Mouse (Mus musculus): Measurements from ENCODE around the gene Psmg1. TPM values are rescaled to one million over a fixed set of nuclear protein-coding genes. Genes with fewer than 3 reads are reported as not detected.
"Not testable (repeated sequence)": the region's sequence is repeated elsewhere in the genome, so short reads cannot be mapped to it uniquely, and the experiment has no call there.

The Psmg1 gene
- total RNA-seq (2015; ENCODE audit: low replicate concordance) (12.3 and 21.3 TPM in 2 replicates), total RNA-seq (2017; ENCODE audit: low replicate concordance) (5.1 and 10.3 TPM in 2 replicates)

DNA sequence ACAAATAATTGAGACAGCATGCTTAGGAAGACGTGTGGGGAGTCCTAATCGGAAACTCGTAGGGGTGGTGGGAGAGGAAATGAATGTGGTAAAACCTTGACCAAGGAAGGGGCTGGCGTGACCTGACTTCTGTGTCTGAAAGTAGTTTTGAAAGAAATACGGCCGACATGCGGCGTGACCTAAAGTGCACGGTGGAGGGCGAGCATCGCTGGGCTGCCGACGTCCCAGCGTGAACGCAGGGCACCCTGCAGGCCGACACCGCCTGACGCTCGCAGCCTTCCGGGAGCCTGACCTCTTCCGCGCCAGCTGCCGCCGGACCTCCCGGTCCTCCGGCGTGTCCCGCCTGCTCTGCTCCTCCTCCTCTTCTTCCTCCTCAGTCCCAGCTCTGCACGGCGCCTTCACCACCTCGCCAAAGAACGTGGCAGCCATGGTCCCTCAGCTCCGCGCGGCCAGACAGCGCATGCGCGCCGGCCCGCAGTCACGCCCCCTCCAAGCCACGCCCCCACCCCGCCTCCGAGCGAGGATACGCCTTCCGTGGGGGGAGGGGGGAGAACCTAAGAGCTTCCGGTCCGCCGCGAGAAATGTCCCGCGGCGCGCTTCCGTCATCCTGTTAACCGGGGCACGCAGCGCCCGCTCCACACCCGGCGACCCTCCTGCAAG lies at the start of gene Psmg1:
TSS of gene Psmg1 (minus strand) at position 499 of the 660 bp plus-strand sequence.
- ATAC-seq (replicated peaks; ENCODE audit: low FRiP score, poor library complexity, severe bottlenecking), result peak; percentile 94

DNA sequence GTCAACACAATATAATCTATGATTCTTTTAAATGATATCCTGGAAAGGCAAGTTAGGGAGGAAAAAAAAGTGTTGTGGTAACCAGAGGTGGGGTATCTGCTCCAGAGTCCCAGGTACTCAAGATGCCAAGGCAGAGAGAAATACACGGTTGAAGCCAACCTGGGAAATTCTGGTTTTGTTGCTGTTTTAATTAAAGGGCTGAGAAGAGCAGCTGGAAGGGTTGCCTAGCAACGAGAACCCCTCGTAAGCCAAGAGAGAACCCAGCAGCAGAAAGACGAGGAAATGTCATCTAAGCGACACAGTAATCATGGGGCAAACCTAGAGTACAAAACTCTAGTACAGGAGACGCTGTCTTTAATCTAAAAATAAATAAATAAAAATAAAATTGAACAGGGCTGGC lies 48.8 kb upstream of the Psmg1 start:
- no peak for ATAC-seq (replicated peaks; ENCODE audit: low FRiP score, poor library complexity, severe bottlenecking)

DNA sequence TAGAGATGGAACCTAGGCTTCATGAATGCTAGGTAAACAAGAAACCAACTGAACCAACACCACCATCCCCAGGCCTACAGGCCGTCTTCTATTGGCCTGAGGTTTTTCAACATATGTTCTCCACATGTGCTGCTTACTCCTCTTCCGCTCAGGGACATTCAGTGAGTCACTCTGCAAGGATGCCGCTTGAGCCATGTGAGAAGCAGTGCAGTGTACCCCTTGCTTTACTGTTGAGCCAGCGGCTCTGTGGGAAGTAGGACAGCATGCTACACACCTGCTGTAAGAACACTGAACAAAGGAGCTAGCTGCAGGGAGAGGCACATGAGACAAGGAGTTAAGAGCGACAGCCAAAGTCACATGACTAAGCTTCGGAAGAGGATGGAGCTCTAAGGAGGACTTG lies 43.7 kb upstream of the Psmg1 start:
- no peak for ATAC-seq (replicated peaks; ENCODE audit: low FRiP score, poor library complexity, severe bottlenecking)

DNA sequence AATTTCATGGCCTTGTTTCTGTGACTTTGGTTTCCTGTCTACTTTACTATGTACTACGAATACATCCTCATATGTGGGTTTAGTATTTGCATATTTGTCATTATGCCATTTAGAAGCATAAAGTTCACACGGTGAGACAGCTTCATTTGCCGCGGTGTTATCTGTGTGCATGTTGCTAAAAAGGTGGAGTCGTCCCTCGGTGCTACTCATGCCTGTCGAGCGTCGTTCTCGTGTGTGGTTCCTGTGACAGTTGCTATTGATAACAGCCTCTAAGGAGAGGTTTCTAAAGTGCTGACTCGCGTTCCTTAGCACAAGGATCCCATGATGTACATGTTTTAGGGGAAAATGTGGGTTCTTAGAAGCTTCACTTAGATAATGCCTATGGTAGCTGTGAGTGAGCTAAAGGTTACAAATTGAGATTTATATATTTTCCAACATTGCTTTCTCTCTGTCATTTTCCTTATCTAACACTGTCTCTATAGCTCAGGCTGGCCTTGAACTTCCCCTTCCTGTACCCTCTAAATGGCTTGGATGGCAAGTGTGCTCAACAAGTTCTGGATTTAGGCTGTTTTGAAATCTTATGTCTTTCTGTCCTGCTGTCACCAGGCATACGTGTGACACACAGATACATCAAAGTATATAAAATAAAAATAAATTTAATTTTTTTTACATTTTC lies 41.7 kb upstream of the Psmg1 start:
- peak; percentile 86 for ATAC-seq (replicated peaks; ENCODE audit: low FRiP score, poor library complexity, severe bottlenecking)

DNA sequence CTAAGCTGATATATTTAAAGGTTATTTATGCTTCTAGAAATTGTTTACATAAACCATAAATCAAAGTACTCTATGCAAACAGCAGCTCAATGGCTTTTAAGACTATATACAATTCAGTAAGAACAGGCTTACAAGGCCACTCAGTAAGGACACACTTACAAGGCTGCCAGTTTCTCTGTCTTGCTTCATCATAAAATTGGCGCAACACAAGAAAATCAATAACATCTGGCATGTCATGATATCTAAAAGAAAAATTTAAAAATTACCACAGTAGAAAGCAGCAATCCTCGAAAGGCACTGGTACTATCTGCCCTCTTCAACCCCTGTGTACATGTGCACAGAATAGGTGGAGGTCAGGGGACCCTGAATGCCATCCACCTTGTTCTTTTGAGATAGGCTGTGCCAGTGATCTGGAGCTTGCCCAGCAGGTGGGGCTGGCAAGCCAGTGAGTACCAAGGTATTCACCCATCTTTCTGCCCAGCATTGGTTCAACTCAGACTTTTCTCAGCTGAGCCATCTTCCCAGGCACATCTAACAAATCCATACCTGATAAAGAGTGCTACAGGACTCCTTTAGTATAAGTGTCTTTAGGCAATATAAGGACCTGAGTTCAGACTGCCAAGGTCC lies 39.8 kb upstream of the Psmg1 start:
- ATAC-seq (replicated peaks; ENCODE audit: low FRiP score, poor library complexity, severe bottlenecking), result peak; percentile 44; the same call in 1 of the 2 replicates

DNA sequence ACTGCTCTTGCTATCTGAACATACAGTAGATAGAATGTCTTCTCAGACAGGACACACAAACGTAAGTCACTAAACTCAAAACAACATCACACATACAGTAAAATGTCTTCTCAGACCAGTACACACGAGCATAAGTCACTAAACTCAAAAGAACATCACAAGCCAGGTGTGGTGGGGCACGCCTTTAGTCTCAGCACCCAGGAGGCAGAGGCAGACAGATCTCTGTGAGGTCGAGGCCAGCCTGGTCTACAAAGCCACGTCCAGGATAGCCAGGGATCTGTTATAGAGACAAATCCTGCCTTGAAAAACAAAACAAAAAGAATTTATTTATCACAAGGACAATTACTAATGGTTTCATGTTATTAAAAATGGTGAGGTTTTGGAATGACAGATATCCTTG lies 35.5 kb upstream of the Psmg1 start:
- no peak for ATAC-seq (replicated peaks; ENCODE audit: low FRiP score, poor library complexity, severe bottlenecking)

DNA sequence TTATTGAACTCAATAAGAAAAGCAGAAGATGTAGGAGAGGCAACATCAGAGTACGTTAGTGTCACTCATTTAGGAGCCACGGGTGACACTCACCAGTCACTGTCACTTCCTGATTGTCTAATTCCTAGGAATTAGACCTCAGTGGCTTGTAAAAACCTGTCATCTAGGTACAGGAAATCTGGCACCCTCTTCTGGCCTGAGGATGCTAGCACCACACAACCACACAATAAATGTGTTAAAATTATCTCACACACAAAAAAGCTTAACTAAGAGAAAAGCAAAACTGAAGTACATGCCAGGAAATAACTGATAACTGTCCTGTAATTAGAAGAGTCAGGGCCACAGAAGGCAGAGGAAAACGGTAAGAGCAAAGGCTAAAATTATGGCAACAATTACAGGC lies 34.5 kb upstream of the Psmg1 start:
- ATAC-seq (replicated peaks; ENCODE audit: low FRiP score, poor library complexity, severe bottlenecking), result no peak

DNA sequence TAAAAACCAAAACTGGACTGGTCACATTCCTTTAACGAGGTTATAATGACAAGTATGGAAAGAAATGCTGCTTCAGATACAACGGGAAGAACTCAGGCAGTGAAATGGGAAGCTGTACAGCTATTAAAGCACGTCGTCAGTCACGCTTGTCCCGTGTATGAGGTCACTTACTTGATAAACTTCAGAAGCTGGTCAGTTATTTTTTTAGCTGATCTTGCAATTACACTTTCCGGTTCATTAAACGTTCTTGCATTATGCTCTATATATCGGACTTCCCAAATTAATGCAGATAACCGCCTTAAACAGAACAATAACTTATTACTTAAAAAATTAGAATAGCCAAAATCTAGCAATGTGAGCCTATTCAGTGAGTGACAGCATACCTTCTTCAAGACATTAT lies 30.3 kb upstream of the Psmg1 start:
- ATAC-seq (replicated peaks; ENCODE audit: low FRiP score, poor library complexity, severe bottlenecking), result no peak

DNA sequence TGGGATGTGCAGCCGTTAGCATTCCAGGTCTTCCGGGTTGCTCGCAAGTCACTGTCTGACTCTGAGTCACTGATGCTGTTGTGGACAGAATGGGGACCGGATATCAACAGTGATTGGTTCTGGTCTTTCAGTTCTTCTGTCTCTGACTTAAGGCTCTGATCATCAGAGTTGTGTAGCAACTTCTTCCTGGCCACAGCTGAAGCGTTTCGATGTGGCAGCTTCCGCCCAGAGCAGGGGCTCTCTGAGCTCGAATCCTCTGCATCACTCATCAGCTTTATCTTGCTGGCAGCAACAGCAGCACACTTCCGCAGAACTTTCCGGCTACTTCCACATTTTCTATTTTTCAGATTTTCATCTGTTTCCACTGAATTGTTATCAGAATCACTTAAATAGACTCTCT lies 18.4 kb upstream of the Psmg1 start:
- not testable (repeated sequence) for ATAC-seq (replicated peaks; ENCODE audit: low FRiP score, poor library complexity, severe bottlenecking)

DNA sequence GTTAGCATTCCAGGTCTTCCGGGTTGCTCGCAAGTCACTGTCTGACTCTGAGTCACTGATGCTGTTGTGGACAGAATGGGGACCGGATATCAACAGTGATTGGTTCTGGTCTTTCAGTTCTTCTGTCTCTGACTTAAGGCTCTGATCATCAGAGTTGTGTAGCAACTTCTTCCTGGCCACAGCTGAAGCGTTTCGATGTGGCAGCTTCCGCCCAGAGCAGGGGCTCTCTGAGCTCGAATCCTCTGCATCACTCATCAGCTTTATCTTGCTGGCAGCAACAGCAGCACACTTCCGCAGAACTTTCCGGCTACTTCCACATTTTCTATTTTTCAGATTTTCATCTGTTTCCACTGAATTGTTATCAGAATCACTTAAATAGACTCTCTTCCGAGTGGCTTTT lies 13.5 kb upstream of the Psmg1 start:
- ATAC-seq (replicated peaks; ENCODE audit: low FRiP score, poor library complexity, severe bottlenecking), result not testable (repeated sequence)

DNA sequence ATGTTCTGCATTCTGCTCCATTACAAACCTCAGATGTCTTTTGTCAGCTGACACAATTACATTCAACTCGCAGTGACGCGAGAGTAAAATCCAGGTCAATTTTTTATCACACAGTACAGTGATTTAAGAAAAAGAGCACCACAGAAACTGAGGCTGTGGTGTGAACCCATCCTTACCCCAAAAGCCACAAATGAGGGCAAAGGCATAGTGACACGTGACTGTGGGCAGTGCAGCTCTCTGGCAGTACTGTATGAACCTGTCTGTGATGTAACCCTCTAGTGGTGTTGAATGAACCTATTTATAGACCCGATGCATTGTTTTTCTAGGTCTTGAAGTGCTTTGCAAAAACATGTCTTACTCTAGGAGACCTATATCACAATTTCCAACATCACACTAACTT lies 8.5 kb upstream of the Psmg1 start:
- no peak for ATAC-seq (replicated peaks; ENCODE audit: low FRiP score, poor library complexity, severe bottlenecking)

DNA sequence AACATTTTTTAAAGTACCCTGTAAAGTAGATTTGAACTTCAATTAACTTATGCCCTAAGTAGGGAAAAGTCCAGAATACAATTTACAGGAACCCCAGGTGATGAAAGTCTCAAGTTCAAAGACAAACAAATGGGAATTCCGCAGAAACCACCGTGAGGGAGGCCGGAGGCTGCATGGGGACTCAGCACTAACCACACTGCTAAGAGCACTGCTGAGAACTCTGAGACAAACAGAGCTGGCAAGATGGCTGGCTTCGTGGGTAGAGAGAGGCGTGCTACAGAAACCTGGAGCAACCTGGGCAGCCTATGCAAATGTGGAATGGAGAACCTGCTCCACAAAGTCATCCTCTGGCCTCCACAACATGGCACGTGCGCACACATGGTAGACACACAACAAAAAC lies 5.4 kb upstream of the Psmg1 start:
- ATAC-seq (replicated peaks; ENCODE audit: low FRiP score, poor library complexity, severe bottlenecking), result no peak

DNA sequence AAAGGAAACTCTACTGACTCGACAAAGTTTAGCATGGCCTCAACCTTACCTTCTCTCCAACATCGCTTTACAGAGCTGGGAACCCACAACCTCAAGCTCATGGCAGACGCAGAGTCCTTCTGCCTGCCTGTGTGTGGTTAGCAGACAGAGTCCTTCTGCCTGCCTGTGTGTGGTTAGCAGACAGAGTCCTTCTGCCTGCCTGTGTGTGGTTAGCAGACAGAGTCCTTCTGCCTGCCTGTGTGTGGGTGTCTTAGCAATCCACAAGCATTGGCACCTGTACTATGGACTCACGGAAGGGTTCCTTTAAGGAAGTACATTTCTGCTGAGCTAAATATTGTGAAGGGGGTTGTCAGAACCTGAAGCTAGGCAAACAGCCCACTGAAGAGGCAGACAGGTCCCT lies 3.8 kb upstream of the Psmg1 start:
- ATAC-seq (replicated peaks; ENCODE audit: low FRiP score, poor library complexity, severe bottlenecking), result not testable (repeated sequence)

DNA sequence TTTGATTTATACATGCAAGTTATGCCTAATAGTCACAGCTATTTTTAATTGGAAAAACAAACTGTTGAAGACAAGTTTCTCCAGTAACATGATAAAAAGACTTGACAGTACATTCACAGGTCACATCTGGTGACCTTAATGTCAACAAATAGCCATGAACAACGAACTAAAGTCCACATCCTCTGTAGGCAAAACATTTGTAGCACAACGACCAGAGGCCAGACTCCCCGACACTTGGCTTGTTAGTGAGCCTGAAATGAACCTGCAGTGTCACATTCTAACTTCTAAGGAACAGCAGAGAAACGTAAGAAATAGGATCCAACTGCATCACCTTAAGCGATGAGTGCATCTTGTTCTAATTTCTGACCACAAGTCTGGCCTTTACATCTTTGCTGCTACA lies 1.8 kb upstream of the Psmg1 start:
- no peak for ATAC-seq (replicated peaks; ENCODE audit: low FRiP score, poor library complexity, severe bottlenecking)

DNA sequence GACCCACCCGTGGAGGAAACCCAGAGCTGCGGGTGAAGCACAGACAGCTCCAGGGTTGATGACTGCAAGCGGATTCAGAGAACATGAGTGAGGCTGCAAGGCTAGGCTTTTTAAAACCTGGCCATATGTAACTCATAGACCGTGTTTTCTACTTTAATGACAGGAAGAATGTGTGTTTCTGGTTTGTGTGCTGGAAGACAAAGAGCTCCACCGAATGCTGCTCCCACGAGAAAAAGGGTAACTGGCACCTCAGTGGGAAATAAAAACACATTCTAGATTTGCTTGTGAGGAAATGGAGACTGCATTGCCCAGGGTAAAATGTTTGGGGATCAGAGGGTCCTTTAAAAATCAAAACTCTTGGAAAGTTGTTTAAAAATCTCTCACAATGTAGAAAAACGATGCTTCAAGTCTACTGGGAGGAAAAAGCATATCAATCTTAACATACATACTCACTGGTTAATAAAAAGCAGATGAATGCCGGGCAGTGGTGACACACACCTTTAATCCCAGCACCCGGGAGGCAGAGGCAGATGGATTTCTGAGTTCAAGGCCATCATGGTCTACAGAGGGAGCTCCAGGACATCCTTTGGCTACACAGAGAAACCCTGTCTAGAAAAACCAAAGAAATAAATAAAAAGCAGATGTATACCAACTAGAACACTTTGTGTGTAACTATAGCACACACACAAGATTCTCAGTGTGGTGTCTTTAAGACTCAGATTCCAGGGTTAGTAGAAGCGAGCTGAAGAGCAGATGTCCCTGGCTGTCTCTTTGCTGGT lies 551 bp upstream of the Psmg1 start:
- ATAC-seq (replicated peaks; ENCODE audit: low FRiP score, poor library complexity, severe bottlenecking), result no peak

DNA sequence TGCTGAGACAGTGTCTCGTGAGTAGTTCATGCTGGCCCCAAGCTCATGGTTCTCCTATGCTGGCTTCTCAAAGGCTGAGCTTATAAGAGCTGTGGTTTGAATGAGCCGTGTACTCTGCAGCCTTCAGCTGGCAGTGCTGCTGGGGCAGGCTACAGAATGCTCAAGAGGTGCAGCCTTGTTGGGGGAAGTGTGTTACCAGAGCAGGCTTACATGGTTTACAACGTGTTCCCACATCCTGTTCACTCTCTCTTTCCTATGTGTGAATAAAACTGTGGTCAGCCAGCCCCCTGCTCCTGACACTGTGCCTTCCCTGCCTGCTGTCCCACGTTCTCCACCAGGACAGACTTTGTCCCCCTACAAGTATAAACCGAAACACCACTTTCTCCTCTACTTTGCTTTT lies 5.8 kb downstream of the Psmg1 start:
- ATAC-seq (replicated peaks; ENCODE audit: low FRiP score, poor library complexity, severe bottlenecking), result no peak

DNA sequence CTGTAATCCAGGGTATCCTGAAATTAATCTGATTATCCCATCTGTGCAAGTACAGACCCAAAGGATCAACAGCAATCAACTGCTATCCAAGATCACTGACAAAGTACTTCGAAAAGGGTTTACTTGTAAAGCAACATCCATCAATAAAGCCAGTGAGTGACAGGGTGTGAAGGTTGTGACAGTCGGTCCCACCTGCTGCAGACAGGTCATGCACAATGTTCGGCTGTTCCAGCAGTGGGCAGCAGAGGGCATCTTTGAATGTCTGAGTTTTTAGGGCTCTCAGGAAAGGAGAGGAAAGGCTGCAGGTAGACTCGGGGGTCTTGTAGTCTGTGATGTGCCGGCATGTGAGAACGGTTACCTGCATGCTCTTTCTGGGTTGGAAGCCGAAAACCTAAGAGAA lies 7.2 kb downstream of the Psmg1 start:
- ATAC-seq (replicated peaks; ENCODE audit: low FRiP score, poor library complexity, severe bottlenecking), result peak; percentile 53; the same call in 1 of the 2 replicates

DNA sequence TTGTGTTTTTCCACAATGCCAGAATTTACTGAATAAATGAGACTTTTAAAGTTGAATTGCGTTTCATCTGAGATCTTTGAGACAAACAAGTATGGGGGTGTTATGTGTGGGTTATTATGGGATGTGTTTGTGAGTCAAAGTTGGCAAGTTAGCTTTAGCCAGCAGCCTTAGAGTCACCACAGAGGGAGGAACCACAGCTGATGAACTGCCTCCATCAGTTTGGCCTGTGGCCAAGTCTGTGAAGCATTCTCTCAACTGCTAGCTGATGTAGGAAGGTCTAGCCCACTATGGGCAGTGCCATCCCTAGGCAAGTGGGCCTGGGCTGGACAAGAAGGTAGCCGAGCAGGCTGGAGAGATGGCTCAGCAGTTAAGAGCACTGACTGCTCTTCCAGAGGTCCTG lies 19.9 kb downstream of the Psmg1 start:
- no peak for ATAC-seq (replicated peaks; ENCODE audit: low FRiP score, poor library complexity, severe bottlenecking)

DNA sequence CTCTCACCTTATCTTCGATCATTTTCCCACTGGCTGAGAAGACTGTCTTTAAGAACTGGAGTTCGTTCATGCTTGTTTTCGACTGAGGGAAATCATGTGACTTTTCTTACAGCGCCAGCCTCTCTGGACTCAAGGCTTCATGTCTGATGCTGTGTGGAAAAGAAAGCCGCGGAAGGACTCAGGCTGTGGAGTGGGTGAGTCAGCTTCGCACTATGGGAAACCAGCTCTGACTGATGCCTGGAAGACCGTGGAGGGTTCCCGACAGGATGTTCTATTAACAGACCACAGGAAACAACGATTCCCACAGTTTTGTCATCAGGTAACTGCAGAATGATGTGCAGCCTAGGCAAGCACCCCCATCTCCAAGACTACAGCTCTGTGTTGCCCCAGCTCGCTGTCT lies 23.3 kb downstream of the Psmg1 start:
- no peak for ATAC-seq (replicated peaks; ENCODE audit: low FRiP score, poor library complexity, severe bottlenecking)

DNA sequence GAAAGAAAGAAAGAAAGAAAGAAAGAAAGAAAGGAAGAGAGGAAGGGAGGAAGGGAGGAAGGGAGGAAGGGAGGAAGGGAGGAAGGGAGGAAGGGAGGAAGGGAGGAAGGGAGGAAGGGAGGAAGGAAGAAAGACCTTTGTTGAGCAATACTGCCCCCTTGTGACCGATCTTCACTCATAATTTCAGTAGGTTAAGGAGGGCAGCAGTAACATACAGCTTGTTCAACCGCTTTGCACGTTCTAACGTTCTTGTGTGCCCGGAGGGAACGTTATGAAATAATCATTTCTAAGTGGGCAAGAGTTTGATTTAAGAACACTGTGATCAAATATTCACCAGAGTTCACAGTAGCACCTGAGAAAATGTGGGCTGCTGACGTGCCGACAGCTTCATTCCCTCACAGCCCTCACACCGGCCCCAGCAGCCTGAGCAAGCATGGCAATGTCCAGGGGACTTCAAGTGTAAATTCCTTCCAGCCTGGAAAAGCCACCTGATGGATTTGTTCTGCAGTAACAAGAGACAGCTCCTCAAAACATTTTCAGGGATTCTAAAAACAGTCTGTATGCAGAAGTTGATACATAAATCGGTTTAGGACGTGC lies 26.2 kb downstream of the Psmg1 start:
- ATAC-seq (replicated peaks; ENCODE audit: low FRiP score, poor library complexity, severe bottlenecking), result peak; percentile 60; the same call in 1 of the 2 replicates

All from erythroblast, adult 5-6 weeks (primary cell).